Mouse (Mus musculus): Measurements from ENCODE around the gene Ackr2. TPM values are rescaled to one million over a fixed set of nuclear protein-coding genes. Genes with fewer than 3 reads are reported as not detected.
A peak's percentile ranks its signal among the peaks of the same experiment; 100 is the strongest.

Ackr2 gene
- polyA plus RNA-seq, 1 experiment from 2014 or later, result 0.64 TPM

DNA sequence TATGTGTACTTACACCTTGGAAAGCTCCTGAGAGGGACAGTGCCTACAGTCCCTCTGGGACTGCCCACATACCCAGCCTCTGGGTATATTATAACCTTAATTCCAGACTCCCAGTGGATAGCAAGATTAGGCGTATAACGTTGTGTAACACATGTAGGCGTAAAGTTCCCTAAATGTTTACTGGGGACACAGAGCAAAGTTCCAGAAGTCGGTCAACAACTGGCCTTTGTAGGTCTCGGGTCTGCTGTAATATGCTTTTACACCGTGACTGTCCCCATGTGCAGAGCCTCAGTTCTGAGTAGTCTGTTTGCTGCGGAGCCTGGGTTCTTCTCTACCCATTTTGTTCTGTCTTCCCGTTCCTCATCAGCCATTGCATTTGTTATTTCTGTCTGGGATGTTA lies 25.3 kb downstream of the Ackr2 start:
- ATAC-seq (ENCODE audit: extremely low read depth, insufficient number of reproducible peaks, low FRiP score, low TSS enrichment), result no peak
- Histone ChIP-seq H3K9ac (no peak overlapping the region), H3K27me3 (replicated peaks) (peaks cover 5% of the 10 kb centered on the region; the same call in 1 of the 2 replicates), H3K4me3 (no peak overlapping the region), H3K4me1 (peaks cover 17% of the 10 kb centered on the region), H3K36me3 (no peaks in the 10 kb centered on the region), H3K4me2 (no peak overlapping the region), H3K9me3 (0 out of 2 replicates have a peak, but pooled peaks cover 3% of the 10 kb centered on the region), H3K27ac (replicated peaks) (no peak overlapping the region)
- WGBS, result 72% methylated on average over 8 of the region's 8 CpGs

DNA sequence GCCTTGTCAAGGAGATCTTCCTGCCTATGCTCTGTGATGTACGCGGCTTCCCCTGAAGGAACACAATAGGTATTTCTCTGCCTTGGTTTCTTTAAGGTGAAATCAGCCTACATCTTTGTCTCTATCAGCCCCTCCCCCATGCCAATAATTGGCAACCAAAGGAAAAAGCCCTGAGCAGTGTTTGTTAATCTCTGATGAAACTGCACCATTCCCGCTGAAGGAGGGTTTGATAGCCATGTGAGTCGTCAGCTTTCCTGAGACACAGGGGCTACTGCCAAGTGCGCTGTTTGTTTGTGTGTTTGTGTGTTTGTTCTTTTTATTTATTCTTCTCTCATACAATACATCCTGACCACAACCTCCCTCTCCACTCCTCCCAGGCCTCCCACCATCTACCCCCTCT lies 25.8 kb downstream of the Ackr2 start:
- Histone ChIP-seq H3K4me1 (peaks cover 17% of the 10 kb centered on the region), H3K27me3 (replicated peaks) (peaks cover 5% of the 10 kb centered on the region; the same call in 1 of the 2 replicates), H3K4me3 (no peak overlapping the region), H3K4me2 (no peak overlapping the region), H3K27ac (replicated peaks) (no peak overlapping the region), H3K9me3 (0 out of 2 replicates have a peak, but pooled peaks cover 3% of the 10 kb centered on the region), H3K9ac (no peak overlapping the region), H3K36me3 (no peaks in the 10 kb centered on the region)
- WGBS, result 84% methylated on average over 5 of the region's 5 CpGs
- ATAC-seq (ENCODE audit: extremely low read depth, insufficient number of reproducible peaks, low FRiP score, low TSS enrichment), result no peak

DNA sequence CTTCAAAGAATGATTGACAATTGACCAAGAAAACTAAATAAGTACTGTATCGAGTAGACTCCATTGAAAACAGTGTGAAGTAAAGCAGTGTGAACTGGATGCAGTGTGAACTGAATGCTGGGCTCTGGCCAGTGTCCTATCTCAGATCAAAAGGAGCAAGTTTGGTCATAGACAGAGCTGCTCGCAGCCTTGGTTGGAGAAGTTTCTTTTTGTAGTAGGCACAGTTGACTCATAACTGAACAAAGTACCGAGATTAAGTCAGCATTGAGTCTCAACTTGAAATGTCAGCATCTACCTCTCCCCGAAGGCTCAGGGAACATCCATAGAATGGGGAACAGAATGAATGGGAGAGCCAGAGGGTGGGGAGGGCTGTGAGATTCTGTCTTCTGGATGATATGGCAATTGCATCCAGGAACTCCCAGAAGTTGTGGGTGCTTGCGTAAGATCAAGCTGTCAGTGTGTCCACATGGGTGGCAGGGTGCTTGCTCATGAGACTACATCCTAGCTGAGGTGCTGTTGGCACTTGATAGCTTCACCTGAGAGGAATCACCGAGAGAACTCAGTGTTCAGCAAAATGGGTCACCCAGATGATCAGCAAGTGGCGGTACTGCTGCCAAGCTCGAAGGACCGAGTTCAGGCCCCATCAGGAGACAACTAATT lies 26.9 kb downstream of the Ackr2 start:
- no peak overlapping the region for H3K4me3 ChIP-seq
- no peak overlapping the region for H3K27ac ChIP-seq (replicated peaks)
- peaks cover 10% of the 10 kb centered on the region; the same call in 1 of the 2 replicates for H3K4me1 ChIP-seq
- no peak overlapping the region for H3K4me2 ChIP-seq
- ATAC-seq (ENCODE audit: extremely low read depth, insufficient number of reproducible peaks, low FRiP score, low TSS enrichment), result no peak
- no peak overlapping the region for H3K9ac ChIP-seq
- H3K27me3 ChIP-seq (replicated peaks), result peaks cover 5% of the 10 kb centered on the region; the same call in 1 of the 2 replicates
- H3K36me3 ChIP-seq, result no peaks in the 10 kb centered on the region
- WGBS, result 76% methylated on average over 9 of the region's 9 CpGs
- H3K9me3 ChIP-seq, result 0 out of 2 replicates have a peak, but pooled peaks cover 3% of the 10 kb centered on the region

DNA sequence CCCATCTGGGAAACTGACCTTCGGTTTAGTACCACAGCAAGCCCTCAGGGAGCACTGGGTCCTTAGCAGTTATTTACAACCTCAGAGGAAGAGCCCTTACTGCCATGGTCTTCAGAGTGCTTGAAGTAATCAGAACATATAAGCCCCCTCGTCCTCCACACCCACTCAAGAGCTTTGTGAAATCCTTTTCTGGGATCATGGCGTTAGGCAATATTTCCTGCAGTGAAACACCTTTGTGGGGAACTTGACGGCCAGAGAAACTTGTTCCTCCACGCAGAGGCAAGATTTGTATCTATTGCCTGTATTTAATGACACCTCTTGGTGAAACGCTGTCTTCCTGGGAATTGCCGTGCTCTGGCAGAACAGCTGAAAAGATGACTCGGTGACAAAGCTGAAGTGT lies 27.8 kb downstream of the Ackr2 start:
- peaks cover 5% of the 10 kb centered on the region; the same call in 1 of the 2 replicates for H3K27me3 ChIP-seq (replicated peaks)
- no peak overlapping the region for H3K4me3 ChIP-seq
- no peak for ATAC-seq (ENCODE audit: extremely low read depth, insufficient number of reproducible peaks, low FRiP score, low TSS enrichment)
- no peak overlapping the region for H3K4me2 ChIP-seq
- H3K9me3 ChIP-seq, result 0 out of 2 replicates have a peak, but pooled peaks cover 3% of the 10 kb centered on the region
- 63% methylated on average over 8 of the region's 8 CpGs for WGBS
- no peak overlapping the region for H3K9ac ChIP-seq
- H3K4me1 ChIP-seq, result peaks cover 10% of the 10 kb centered on the region; the same call in 1 of the 2 replicates
- no peak overlapping the region for H3K27ac ChIP-seq (replicated peaks)
- H3K36me3 ChIP-seq, result no peaks in the 10 kb centered on the region

DNA sequence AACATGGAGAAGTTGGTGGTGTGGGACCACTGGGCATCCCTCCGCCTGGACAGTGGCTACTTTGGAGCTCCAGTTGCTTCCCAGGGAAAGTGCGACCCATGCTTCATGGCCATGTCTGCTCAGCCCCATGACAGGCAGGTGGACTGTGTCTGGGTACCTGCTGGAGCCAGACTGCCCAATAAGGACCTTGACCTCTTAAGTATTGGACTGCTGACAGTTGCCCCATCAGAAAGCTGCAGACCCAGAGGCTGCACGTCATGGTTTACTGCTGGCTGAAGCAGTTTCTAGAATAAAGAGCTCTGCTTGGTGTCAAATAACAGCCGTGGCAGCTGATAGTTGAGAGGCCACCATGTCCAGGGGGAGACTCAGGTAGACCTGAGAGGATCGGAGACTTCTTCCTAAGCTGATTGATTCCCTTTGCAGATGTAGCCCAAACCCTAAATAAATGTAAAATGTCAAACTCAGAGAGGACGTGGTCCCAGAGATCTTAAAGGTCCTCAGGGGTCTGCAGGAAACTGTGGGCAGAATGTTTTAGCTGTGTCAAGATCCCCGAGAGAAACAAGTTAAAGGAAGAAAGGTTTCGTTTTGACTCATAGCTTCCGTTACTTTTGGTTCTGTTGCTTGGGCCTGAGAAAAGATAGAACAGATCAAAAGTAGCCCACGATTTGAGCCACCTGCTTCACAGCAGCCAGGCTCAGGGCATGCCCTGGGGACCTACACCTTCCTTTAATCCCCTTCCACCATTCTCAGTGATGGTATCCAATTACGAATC lies 28.7 kb downstream of the Ackr2 start:
- no peak for ATAC-seq (ENCODE audit: extremely low read depth, insufficient number of reproducible peaks, low FRiP score, low TSS enrichment)
- Histone ChIP-seq H3K4me2 (no peak overlapping the region), H3K9ac (no peak overlapping the region), H3K27me3 (replicated peaks) (peaks cover 5% of the 10 kb centered on the region; the same call in 1 of the 2 replicates), H3K36me3 (no peaks in the 10 kb centered on the region), H3K27ac (replicated peaks) (no peak overlapping the region), H3K9me3 (no peaks in the 10 kb centered on the region), H3K4me3 (no peak overlapping the region), H3K4me1 (peaks cover 10% of the 10 kb centered on the region; the same call in 1 of the 2 replicates)
- 48% methylated on average over 11 of the region's 11 CpGs for WGBS

DNA sequence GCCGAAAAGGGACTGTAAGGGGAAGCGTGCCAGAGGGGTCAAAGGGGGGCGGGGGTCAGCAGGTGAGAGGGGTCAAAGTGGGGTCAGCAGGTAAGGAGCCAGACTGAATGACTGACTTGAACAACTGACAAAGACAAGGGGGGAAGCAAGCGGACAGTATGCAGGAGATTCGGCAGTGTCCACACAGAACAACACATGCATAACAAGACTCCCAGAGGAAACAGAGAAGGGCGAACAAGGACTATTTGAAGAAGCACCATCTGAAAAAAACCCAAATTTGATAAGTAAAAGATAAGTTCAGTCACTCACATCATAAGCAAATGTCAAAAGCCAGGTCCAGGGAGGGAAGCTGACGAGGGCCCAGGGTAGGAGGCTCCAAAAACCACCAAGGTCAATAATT lies 29.6 kb downstream of the Ackr2 start:
- no peak for ATAC-seq (ENCODE audit: extremely low read depth, insufficient number of reproducible peaks, low FRiP score, low TSS enrichment)
- Histone ChIP-seq H3K9ac (no peak overlapping the region), H3K27ac (replicated peaks) (no peak overlapping the region), H3K36me3 (no peaks in the 10 kb centered on the region), H3K4me2 (no peak overlapping the region), H3K4me3 (no peak overlapping the region), H3K9me3 (no peaks in the 10 kb centered on the region), H3K4me1 (peaks cover 10% of the 10 kb centered on the region; the same call in 1 of the 2 replicates), H3K27me3 (replicated peaks) (peaks cover 11% of the 10 kb centered on the region; the same call in 1 of the 2 replicates)
- 73% methylated on average over 7 of the region's 7 CpGs for WGBS

DNA sequence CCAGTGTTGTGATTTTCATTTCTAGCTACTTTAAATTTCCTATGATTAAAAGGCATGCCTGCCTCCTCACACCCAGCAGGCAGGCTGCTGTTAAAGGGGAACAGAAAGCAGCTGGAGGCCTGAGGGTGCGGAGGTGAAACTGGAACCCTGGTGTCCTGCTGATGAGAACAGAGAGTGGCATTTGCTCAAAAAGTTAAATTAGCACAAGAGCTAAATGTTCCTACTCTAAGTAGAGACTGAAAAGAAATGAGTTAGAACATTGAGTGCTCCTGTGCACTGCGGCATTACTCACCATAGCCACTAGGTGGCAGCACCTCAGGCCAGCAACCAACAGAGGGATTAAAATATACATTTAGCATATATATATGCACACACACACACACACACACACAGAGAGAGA lies 30.3 kb downstream of the Ackr2 start:
- WGBS, result 22% methylated on average over 2 of the region's 2 CpGs
- peaks cover 15% of the 10 kb centered on the region; the same call in 1 of the 2 replicates for H3K27me3 ChIP-seq (replicated peaks)
- no peak overlapping the region for H3K27ac ChIP-seq (replicated peaks)
- H3K9ac ChIP-seq, result no peak overlapping the region
- no peak overlapping the region for H3K4me2 ChIP-seq
- ATAC-seq (ENCODE audit: extremely low read depth, insufficient number of reproducible peaks, low FRiP score, low TSS enrichment), result no peak
- no peak overlapping the region for H3K4me3 ChIP-seq
- H3K36me3 ChIP-seq, result no peaks in the 10 kb centered on the region
- H3K9me3 ChIP-seq, result no peaks in the 10 kb centered on the region
- H3K4me1 ChIP-seq, result peaks cover 10% of the 10 kb centered on the region; the same call in 1 of the 2 replicates

DNA sequence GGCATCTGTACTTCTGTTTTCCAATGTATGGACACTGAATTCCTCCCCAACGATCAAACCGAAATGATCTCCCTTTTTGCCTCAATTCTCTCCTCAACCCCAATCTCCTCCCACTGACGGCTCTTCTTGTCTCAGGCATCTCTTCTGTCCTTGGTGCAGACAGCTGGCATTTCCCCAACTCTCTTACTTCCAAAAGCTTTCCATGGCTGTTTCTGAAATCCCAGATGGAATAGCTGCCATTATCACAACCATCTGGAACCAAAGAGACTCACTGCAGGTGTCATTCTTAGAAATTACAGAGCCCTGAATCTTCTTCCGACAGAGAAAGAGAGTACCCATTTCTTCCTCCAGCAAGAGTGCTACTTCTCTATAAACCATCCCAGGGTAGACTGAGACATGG lies 36.7 kb downstream of the Ackr2 start:
- Histone ChIP-seq H3K36me3 (no peaks in the 10 kb centered on the region), H3K27ac (replicated peaks) (no peak overlapping the region), H3K4me1 (no peaks in the 10 kb centered on the region), H3K4me2 (no peak overlapping the region), H3K27me3 (replicated peaks) (peaks cover 32% of the 10 kb centered on the region; the same call in 1 of the 2 replicates), H3K9me3 (no peaks in the 10 kb centered on the region), H3K9ac (no peak overlapping the region), H3K4me3 (no peak overlapping the region)
- WGBS, result 77% methylated on average over 4 of the region's 4 CpGs
- ATAC-seq (ENCODE audit: extremely low read depth, insufficient number of reproducible peaks, low FRiP score, low TSS enrichment), result no peak

DNA sequence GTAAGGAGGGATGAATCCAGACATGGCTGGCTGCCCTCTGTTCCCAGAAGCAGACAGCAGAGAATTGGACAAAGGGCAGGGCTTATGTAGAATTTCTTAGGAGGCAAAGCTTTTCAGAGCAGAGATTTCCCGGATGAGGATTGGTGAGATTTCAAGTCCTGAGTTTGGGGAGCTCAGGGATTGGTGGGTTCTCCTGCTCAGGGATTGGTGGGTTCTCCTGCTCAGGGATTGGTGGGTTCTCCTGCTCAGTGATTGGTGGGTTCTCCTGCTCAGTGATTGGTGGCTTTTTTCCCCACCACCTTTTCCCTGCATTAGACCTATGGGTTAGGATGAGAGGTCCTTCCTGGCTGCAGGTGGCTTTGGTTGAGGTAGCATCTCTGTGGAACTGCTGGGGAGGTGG lies 38.8 kb downstream of the Ackr2 start:
- ATAC-seq (ENCODE audit: extremely low read depth, insufficient number of reproducible peaks, low FRiP score, low TSS enrichment), result no peak

DNA sequence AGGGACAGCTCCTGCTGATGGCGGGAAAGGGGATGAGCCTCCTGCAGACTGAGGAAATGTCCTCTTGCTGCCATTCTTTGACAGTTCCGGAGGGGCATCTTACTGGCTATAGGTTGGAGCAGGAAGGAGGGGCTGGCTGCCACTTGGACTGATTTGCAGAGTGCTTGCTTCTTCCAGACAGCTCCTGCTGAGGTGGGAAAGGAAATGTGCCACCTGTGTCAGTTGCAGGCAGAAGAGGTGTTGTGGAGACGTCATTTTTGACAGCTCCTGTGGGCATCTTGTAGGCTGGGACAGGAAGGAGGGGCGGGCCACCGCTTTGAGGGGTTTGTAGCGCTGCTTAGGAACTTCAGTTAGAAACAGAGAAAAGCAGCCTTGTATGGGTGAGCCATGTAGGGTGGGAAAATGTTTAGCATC lies 39.3 kb downstream of the Ackr2 start:
- Histone ChIP-seq H3K27ac (replicated peaks) (no peak overlapping the region), H3K9me3 (no peaks in the 10 kb centered on the region), H3K9ac (peak overlapping the region; percentile 78; the same call in 1 of the 2 replicates), H3K4me1 (no peaks in the 10 kb centered on the region), H3K4me2 (peak overlapping the region; percentile 64), H3K27me3 (replicated peaks) (peaks cover 28% of the 10 kb centered on the region; the same call in 1 of the 2 replicates), H3K4me3 (peak overlapping the region; percentile 54), H3K36me3 (no peaks in the 10 kb centered on the region)
- 45% methylated on average over 6 of the region's 6 CpGs for WGBS
- no peak for ATAC-seq (ENCODE audit: extremely low read depth, insufficient number of reproducible peaks, low FRiP score, low TSS enrichment)

More for the DNA sequence above, 38.8 kb downstream of the Ackr2 start:
- Histone ChIP-seq H3K9me3 (no peaks in the 10 kb centered on the region), H3K27me3 (replicated peaks) (peaks cover 32% of the 10 kb centered on the region; the same call in 1 of the 2 replicates), H3K4me3 (no peak overlapping the region), H3K27ac (replicated peaks) (no peak overlapping the region), H3K4me1 (no peaks in the 10 kb centered on the region), H3K36me3 (no peaks in the 10 kb centered on the region), H3K4me2 (0 out of 2 replicates have a peak overlapping the region, but pooled peaks have one; percentile 64), H3K9ac (no peak overlapping the region)
- WGBS, result 59% methylated on average over 1 of the region's 1 CpGs

DNA sequence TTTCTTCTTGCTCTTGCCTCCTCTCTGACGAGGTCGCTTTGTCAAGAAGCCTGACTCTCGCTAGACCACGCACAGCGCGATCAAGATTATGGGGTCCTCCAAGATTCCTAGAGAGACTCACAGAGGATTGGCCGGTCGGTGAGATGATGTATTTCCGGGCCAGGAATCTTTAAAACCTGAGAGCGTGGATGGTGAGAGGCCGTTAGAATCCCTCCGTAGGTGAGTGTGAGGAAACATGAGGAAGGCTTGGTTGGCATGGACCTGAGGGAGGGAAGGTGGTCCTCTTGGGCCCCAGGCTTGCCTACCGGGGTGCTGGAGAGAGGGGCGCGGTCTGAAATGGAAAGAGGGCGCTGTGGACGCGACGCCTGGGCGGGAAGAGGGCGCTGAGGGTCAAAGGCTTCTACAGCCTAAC lies 39.8 kb downstream of the Ackr2 start:
- H3K4me2 ChIP-seq, result peak overlapping the region; percentile 64
- H3K9ac ChIP-seq, result peak overlapping the region; percentile 78
- no peaks in the 10 kb centered on the region for H3K4me1 ChIP-seq
- peak overlapping the region; percentile 54 for H3K4me3 ChIP-seq
- H3K36me3 ChIP-seq, result no peaks in the 10 kb centered on the region
- no peaks in the 10 kb centered on the region for H3K9me3 ChIP-seq
- 48% methylated on average over 21 of the region's 21 CpGs for WGBS
- H3K27me3 ChIP-seq (replicated peaks), result peaks cover 23% of the 10 kb centered on the region; the same call in 1 of the 2 replicates
- no peak overlapping the region for H3K27ac ChIP-seq (replicated peaks)
- ATAC-seq (ENCODE audit: extremely low read depth, insufficient number of reproducible peaks, low FRiP score, low TSS enrichment), result no peak

All from heart, embryonic 13.5 days (tissue).